Mouse (Mus musculus) spleen, embryonic (tissue): ENCODE measurements around the gene Trim43c.
"Not testable (repeated sequence)": the region's sequence is repeated elsewhere in the genome, so short reads cannot be mapped to it uniquely, and the experiment has no call there.

ENCODE experiments used
- CTCF ChIA-PET: fragments of 350-600 bp; sonication (Branson Sonifier 250); formaldehyde crosslinking; loops from one replicate; lab custom pipeline; 2022; lab: Charles Lee

Gene Trim43c

GRCm38 (mm10) chr9:88838864-88839263 lies at the start of gene Trim43c:
Trim43c (plus strand) TSS chr9:88839164.
- CTCF ChIA-PET, result not testable (repeated sequence)

- CTCF ChIA-PET, result not testable (repeated sequence)
These were observed 14.1 kb downstream of the Trim43c start for GRCm38 (mm10) chr9:88853072-88853471.

GRCm38 (mm10) chr9:88858566-88859492 lies 19.9 kb downstream of the Trim43c start:
- CTCF ChIA-PET, result not testable (repeated sequence)
